Comparison of ENCODE assay signal across 18 mouse cellular contexts in the genomic region with DNA sequence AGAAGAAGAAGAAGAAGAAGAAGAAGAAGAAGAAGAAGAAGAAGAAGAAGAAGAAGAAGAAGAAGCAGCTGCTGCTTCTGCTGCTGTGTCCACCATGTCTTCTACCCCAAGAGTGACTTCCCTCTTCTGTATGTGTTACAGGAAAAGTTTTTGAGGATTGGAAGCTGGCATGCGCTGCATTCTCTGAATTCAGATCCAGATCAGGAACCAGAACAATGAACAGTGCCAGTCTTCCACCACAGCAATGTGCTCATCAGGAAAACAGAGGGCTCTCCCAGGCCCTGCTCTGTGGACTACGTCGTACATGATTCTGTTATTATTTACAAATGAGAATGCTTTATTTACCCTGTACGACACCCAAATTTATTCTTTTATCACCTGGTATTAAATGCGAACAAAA.
"Had no signal": no experiment of that assay in that cellular context is flagged by ENCODE, and none has a peak within 500 bp of the region (broad histone marks: within the 10 kb centered on the region; RNA-seq: fewer than 3 reads in every experiment).

No protein-coding gene starts in this region.

- H3K4me1 ChIP-seq: lung, embryonic 15.5 days; neural tube, embryonic 12.5 days had no signal

- H3K4me3 ChIP-seq: liver, embryonic 13.5 days; liver, embryonic 15.5 days; lung, embryonic 15.5 days; megakaryocyte, embryonic 14.5 days; neural tube, embryonic 12.5 days had no signal

- H3K27ac ChIP-seq: liver, embryonic 13.5 days; liver, embryonic 15.5 days; lung, embryonic 15.5 days; macrophage; neural tube, embryonic 12.5 days had no signal

- ATAC-seq: liver, postnatal 0 days; lung, postnatal 0 days had no signal

- H3K9me3 ChIP-seq: liver, embryonic 13.5 days; liver, embryonic 15.5 days; lung, embryonic 15.5 days; megakaryocyte, embryonic 14.5 days; neural tube, embryonic 12.5 days had no signal

- H3K9ac ChIP-seq: liver, embryonic 13.5 days; liver, embryonic 15.5 days; liver, postnatal 0 days; lung, embryonic 15.5 days; neural tube, embryonic 12.5 days had no signal

- H3K4me2 ChIP-seq: liver, embryonic 11.5 days; liver, embryonic 13.5 days; liver, embryonic 15.5 days; lung, embryonic 15.5 days; neural tube, embryonic 12.5 days had no signal

- H3K27me3 ChIP-seq: megakaryocyte, embryonic 14.5 days had no signal

- DNase-seq: liver, embryonic 13.5 days; liver, postnatal 0 days; lung, adult 2 months; lung, postnatal 14 days; lung, postnatal 36 days; right cerebral cortex, postnatal 25 days; right cerebral cortex, postnatal 4 days; spleen, adult 18-20 months; thymus, adult 18-20 months; thymus, postnatal 14 days; thymus, postnatal 36 days had no signal

- H3K36me3 ChIP-seq: liver, embryonic 13.5 days; liver, embryonic 15.5 days; lung, embryonic 15.5 days; neural tube, embryonic 12.5 days had no signal
